Mouse (Mus musculus) ES-Bruce4 (cell line): ENCODE results near the gene Gm47985.

Source experiments
- CTCF ChIP-seq: IDR thresholded peaks from one replicate; pipeline ENCODE4 v1.8.1; 2011; ENCODE audit warnings: low read depth, low read length
- POLR2A ChIP-seq: IDR thresholded peaks from one replicate; pipeline ENCODE4 v1.8.1; 2011; ENCODE audit warnings: low read length; ENCODE audit not compliant: insufficient read depth

- no peak for TF ChIP-seq CTCF
- no peak for TF ChIP-seq POLR2A
Measured at GRCm38 (mm10) chr1:151168637-151169036, 13.7 kb upstream of the Gm47985 start.
